Mouse (Mus musculus) bone marrow macrophage, adult 2 months (primary cell): Measurements from ENCODE around the gene Alox8.

Experiments used
- CTCF ChIP-seq: IDR thresholded peaks from 2 replicates; pipeline ENCODE4 v1.5.1; 2012; ENCODE audit warnings: low read depth, mild to moderate bottlenecking, low read length, moderate library complexity
- POLR2A ChIP-seq: IDR thresholded peaks from 2 replicates; pipeline ENCODE4 v1.6.1; 2012; ENCODE audit warnings: mild to moderate bottlenecking, low read depth, low read length, borderline replicate concordance

DNA sequence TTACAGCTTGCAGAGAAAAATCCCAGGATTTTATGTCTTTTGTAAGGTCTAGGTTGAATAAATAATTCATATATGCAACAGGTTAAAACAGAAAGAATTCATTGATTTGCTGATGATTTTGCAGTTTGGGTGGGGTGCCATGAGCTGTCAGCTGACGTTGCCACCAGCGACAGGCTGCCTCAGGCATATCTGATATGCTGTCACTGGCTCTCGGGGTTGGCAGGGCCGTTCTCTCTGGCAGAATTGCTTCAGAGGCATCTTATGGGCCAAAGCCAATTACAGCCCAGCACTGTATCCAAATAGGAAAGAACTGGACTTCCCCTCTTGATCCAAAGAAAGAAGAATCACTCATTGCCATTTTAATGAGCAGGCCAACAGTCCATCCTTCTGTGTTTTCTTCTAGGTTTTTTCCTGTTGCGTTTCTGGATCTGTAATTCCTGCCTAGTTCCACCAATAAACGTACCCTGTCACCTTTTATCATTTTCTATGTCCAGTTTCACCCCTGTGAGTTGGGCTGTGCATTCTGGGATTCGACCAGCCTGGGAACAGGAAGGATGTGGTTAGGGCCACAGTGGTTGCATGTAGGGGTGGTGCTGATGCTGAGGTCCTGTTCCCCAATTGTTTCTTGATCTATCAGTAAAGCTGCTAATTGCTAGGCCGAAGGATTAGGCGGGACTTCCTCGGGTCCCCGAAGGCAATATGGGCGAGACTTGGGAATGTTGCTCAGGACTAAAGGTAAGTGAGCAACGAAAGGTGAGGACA, 5.0 kb upstream of the Alox8 start:
- TF ChIP-seq CTCF (no peak), POLR2A (no peak)
